ENCODE assay signal across 10 mouse cellular contexts in genomic region chr13:54312405-54313185, GRCm38 (mm10). TPM values are rescaled to one million over a fixed set of nuclear protein-coding genes. Genes with fewer than 3 reads are reported as not detected.
DNase-seq lines count a peak whose midpoint lies in the region; ATAC-seq lines count a peak whose summit lies in the region.
"Had no signal": no experiment of that assay in that cellular context is flagged by ENCODE, and none has a peak within 500 bp of the region (broad histone marks: within the 10 kb centered on the region; RNA-seq: fewer than 3 reads in every experiment).

No protein-coding gene starts in this region.

- no peaks in the 10 kb centered on the region for H3K9me3 ChIP-seq in forebrain, embryonic 14.5 days (replicated peaks; ENCODE audit: control insufficient read depth, low read length)
- no peaks in the 10 kb centered on the region for H3K9me3 ChIP-seq in forebrain, embryonic 16.5 days (ENCODE audit: control insufficient read depth, low read length)
- H3K9me3 ChIP-seq in stomach, embryonic 14.5 days (ENCODE audit: control insufficient read depth, low read depth, low read length) = no peaks in the 10 kb centered on the region
- H3K9me3 ChIP-seq: embryonic facial prominence, embryonic 12.5 days; limb, embryonic 13.5 days had no signal

- WGBS in forebrain, embryonic 14.5 days = 80% methylated on average over 18 of the region's 18 CpGs
- WGBS in forebrain, embryonic 16.5 days = 76% methylated on average over 18 of the region's 18 CpGs
- 48% methylated on average over 18 of the region's 18 CpGs for WGBS in stomach, embryonic 14.5 days

- H3K4me1 ChIP-seq in forebrain, embryonic 14.5 days (ENCODE audit: control insufficient read depth, insufficient read depth, low read length) = peaks cover 6% of the 10 kb centered on the region
- H3K4me1 ChIP-seq in forebrain, embryonic 16.5 days (replicated peaks; ENCODE audit: control insufficient read depth, insufficient read depth, low read length) = peaks cover 22% of the 10 kb centered on the region
- H3K4me1 ChIP-seq in stomach, embryonic 14.5 days (ENCODE audit: control insufficient read depth, insufficient read depth, low read length) = peaks cover 11% of the 10 kb centered on the region; the same call in 1 of the 2 replicates

- DNase-seq in forebrain, embryonic 14.5 days (ENCODE audit: low spot score) = peak; percentile 33
- peak; percentile 84 for DNase-seq in MN1 (ENCODE audit: low spot score)
- peak; percentile 41 to 44 for DNase-seq in heart, adult 9 months (ENCODE audit: low spot score in 2 of 2)
- peak; percentile 71 to 74 for DNase-seq in left cerebral cortex, postnatal 10 days (ENCODE audit: extremely low spot score in 1 of 2, low spot score in 2 of 2)
- no peak for DNase-seq in adrenal gland, postnatal 14 days
- DNase-seq in ovary, postnatal 14 days (ENCODE audit: low spot score) = no peak

- peaks cover 10% of the 10 kb centered on the region for H3K36me3 ChIP-seq in forebrain, embryonic 14.5 days (ENCODE audit: control insufficient read depth, insufficient read depth, low read length)
- 0 out of 2 replicates have a peak, but pooled peaks cover 3% of the 10 kb centered on the region for H3K36me3 ChIP-seq in forebrain, embryonic 16.5 days (ENCODE audit: control insufficient read depth, insufficient read depth)
- H3K36me3 ChIP-seq in stomach, embryonic 14.5 days (ENCODE audit: control insufficient read depth, insufficient read depth, low read length) = no peaks in the 10 kb centered on the region
- H3K36me3 ChIP-seq: limb, embryonic 13.5 days had no signal

- no peaks in the 10 kb centered on the region for H3K27me3 ChIP-seq in forebrain, embryonic 14.5 days (replicated peaks; ENCODE audit: control insufficient read depth, insufficient read depth, low read length)
- H3K27me3 ChIP-seq in forebrain, embryonic 16.5 days (replicated peaks; ENCODE audit: control insufficient read depth, insufficient read depth, low read length) = no peaks in the 10 kb centered on the region
- H3K27me3 ChIP-seq in stomach, embryonic 14.5 days (ENCODE audit: control insufficient read depth, insufficient read depth, low read length) = no peaks in the 10 kb centered on the region
- H3K27me3 ChIP-seq: embryonic facial prominence, embryonic 12.5 days; limb, embryonic 13.5 days had no signal

- no peak overlapping the region for H3K4me2 ChIP-seq in forebrain, embryonic 14.5 days (ENCODE audit: low read length)
- H3K4me2 ChIP-seq in forebrain, embryonic 16.5 days (ENCODE audit: low read length) = no peak overlapping the region
- no peak overlapping the region for H3K4me2 ChIP-seq in stomach, embryonic 14.5 days (replicated peaks; ENCODE audit: low read depth, low read length)
- H3K4me2 ChIP-seq: embryonic facial prominence, embryonic 12.5 days; limb, embryonic 13.5 days had no signal

- no peak overlapping the region for H3K9ac ChIP-seq in forebrain, embryonic 14.5 days (ENCODE audit: low read length)
- no peak overlapping the region for H3K9ac ChIP-seq in forebrain, embryonic 16.5 days (replicated peaks; ENCODE audit: low read depth, low read length)
- no peak overlapping the region for H3K9ac ChIP-seq in stomach, embryonic 14.5 days (replicated peaks; ENCODE audit: low read depth, low read length)
- H3K9ac ChIP-seq: embryonic facial prominence, embryonic 12.5 days; limb, embryonic 13.5 days had no signal

- no peak overlapping the region for H3K27ac ChIP-seq in forebrain, embryonic 14.5 days (ENCODE audit: low read depth, low read length)
- no peak overlapping the region for H3K27ac ChIP-seq in forebrain, embryonic 16.5 days (ENCODE audit: low read length)
- H3K27ac ChIP-seq in stomach, embryonic 14.5 days (ENCODE audit: low read length) = peak overlapping the region; percentile 62; the same call in 1 of the 2 replicates
- H3K27ac ChIP-seq: embryonic facial prominence, embryonic 12.5 days; limb, embryonic 13.5 days had no signal

- intact Hi-C loops in left cerebral cortex, postnatal 10 days (cut with DNase I) = no loop called here

- no peak for ATAC-seq in forebrain, embryonic 14.5 days
- ATAC-seq in forebrain, embryonic 16.5 days = no peak
- peak; percentile 68; the same call in 1 of the 2 replicates for ATAC-seq in stomach, embryonic 14.5 days (ENCODE audit: insufficient number of reproducible peaks, insufficient read depth, low FRiP score, low read depth)

- no peak overlapping the region for H3K4me3 ChIP-seq in forebrain, embryonic 14.5 days (ENCODE audit: low read depth, low read length)
- no peak overlapping the region for H3K4me3 ChIP-seq in forebrain, embryonic 16.5 days (replicated peaks; ENCODE audit: low read length)
- no peak overlapping the region for H3K4me3 ChIP-seq in stomach, embryonic 14.5 days (ENCODE audit: low read depth, low read length)
- H3K4me3 ChIP-seq: embryonic facial prominence, embryonic 12.5 days; limb, embryonic 13.5 days had no signal

RNA-seq across cellular contexts. Expression of gene Cplx2, which starts 58.6 kb away (rescaled TPM):
- 23.4 and 25.7 TPM in 2 replicates for polyA plus RNA-seq in forebrain, embryonic 14.5 days (2014; fragmentation: Nextera tagmentation; extraction: Ambion mirVana)
- 31.8 and 34.3 TPM in 2 replicates for polyA plus RNA-seq in forebrain, embryonic 16.5 days (2015; fragmentation: Nextera tagmentation; extraction: Ambion mirVana)
- 100 to 1,000 TPM; 641 to 656 TPM for total RNA-seq in left cerebral cortex, postnatal 10 days (2021)
- 7.7 and 8.7 TPM in 2 replicates for polyA plus RNA-seq in stomach, embryonic 14.5 days (2014; fragmentation: Nextera tagmentation; extraction: Ambion mirVana)
- total RNA-seq in adrenal gland, postnatal 14 days (2021) = 29.2 and 35.4 TPM in 2 replicates

Comparison
In these comparisons a context has a peak if more than half of its experiments do, and no peak if none do; other contexts are left out.
1. DNase-seq: peak in forebrain, embryonic 14.5 days (single experiment), MN1 (single experiment), heart, adult 9 months (2 of 2) and left cerebral cortex, postnatal 10 days (2 of 2); none in adrenal gland, postnatal 14 days (single experiment) and ovary, postnatal 14 days (single experiment).